In the genomic region with DNA sequence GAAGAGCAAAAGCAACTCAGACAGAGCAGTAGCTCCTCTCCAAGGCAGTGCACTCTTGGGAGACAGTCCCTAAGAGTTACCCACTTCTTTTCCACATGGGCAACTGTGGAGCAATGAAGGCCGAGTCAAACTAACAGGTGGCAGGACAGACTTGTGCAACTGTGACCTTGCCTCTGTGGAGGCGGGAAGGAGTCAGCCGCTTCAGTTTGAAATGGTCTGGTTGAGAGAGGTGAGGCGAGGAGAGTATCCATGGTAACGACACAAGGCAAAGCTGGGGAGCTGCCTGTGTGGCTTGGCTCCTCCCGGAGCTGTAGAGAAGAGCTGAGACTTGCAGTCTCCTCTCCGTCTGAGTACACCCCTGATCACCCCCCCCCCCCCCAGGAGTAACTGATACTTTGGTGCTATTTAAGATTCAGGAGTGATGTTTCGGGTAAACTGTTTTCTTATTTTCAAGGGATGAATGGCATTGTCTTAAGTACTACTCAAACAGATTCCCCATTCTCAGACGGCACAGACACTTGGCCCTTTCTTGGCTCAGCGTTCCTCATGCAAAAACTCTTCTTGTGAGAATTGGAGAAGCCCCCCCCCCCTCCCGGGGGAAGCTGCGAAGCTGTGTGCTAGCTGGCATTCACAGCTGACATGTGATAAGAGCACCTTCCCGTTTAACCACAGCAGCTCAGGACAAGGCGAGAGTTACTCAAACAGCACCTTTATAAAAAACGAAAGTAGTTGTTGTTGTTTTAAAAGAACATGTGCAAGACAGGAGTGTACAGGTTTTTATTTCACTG, we compare ENCODE assay signal across 10 mouse cellular contexts. TPM values are rescaled to one million over a fixed set of nuclear protein-coding genes. Genes with fewer than 3 reads are reported as not detected.
A peak's percentile ranks its signal among the peaks of the same experiment; 100 is the strongest.
DNase-seq lines count a peak whose midpoint lies in the region; ATAC-seq and TF ChIP-seq lines count a peak whose summit lies in the region.
"Had no signal": no experiment of that assay in that cellular context is flagged by ENCODE, and none has a peak within 500 bp of the region (broad histone marks: within the 10 kb centered on the region; RNA-seq: fewer than 3 reads in every experiment).

No protein-coding gene starts in this region.

- no peak for TF ChIP-seq POLR2A in thymus, adult 2 months (IDR thresholded peaks at IDR 0.05; ENCODE audit: control insufficient read depth, extremely low read depth, insufficient read depth, low read length, poor library complexity)

- no peaks in the 10 kb centered on the region for H3K27me3 ChIP-seq in liver, postnatal 0 days (ENCODE audit: insufficient read depth, low read length)
- peaks cover 12% of the 10 kb centered on the region; the same call in 1 of the 2 replicates for H3K27me3 ChIP-seq in liver, embryonic 12.5 days (replicated peaks)
- H3K27me3 ChIP-seq in forebrain, embryonic 13.5 days, result no peaks in the 10 kb centered on the region
- peaks cover 10% of the 10 kb centered on the region for H3K27me3 ChIP-seq in midbrain, embryonic 10.5 days (ENCODE audit: low read depth, poor library complexity, severe bottlenecking)
- H3K27me3 ChIP-seq in thymus, adult 2 months (ENCODE audit: control insufficient read depth, insufficient read depth, low read length), result no peaks in the 10 kb centered on the region
- H3K27me3 ChIP-seq: limb, embryonic 15.5 days; stomach, embryonic 15.5 days had no signal

- peak; percentile 19; the same call in 1 of the 2 replicates for ATAC-seq in liver, postnatal 0 days
- ATAC-seq in liver, embryonic 12.5 days, result no peak
- peak; percentile 57 for ATAC-seq in common myeloid progenitor, adult 5-6 weeks (replicated peaks; ENCODE audit: low read depth, poor library complexity, severe bottlenecking)
- ATAC-seq in forebrain, embryonic 13.5 days, result peak; percentile 74; the same call in 1 of the 2 replicates
- no peak for ATAC-seq in inflammation-experienced regulatory T-cells, adult 6 months

- no peak for TF ChIP-seq CTCF in liver, postnatal 0 days (IDR thresholded peaks at IDR 0.05; ENCODE audit: low read depth)
- no peak for TF ChIP-seq CTCF in thymus, adult 2 months (IDR thresholded peaks at IDR 0.05; ENCODE audit: borderline replicate concordance, control insufficient read depth, extremely low read depth, insufficient read depth, low read length, poor library complexity)

- H3K36me3 ChIP-seq in liver, postnatal 0 days (replicated peaks; ENCODE audit: insufficient read depth, low read length), result no peaks in the 10 kb centered on the region
- no peaks in the 10 kb centered on the region for H3K36me3 ChIP-seq in liver, embryonic 12.5 days
- H3K36me3 ChIP-seq in forebrain, embryonic 13.5 days (ENCODE audit: poor library complexity, severe bottlenecking), result no peaks in the 10 kb centered on the region
- H3K36me3 ChIP-seq in midbrain, embryonic 10.5 days, result no peaks in the 10 kb centered on the region
- H3K36me3 ChIP-seq in thymus, adult 2 months (ENCODE audit: control insufficient read depth, insufficient read depth, low read length), result no peaks in the 10 kb centered on the region
- H3K36me3 ChIP-seq: limb, embryonic 15.5 days; stomach, embryonic 15.5 days had no signal

- no peak overlapping the region for H3K4me3 ChIP-seq in liver, postnatal 0 days (ENCODE audit: low read depth, low read length)
- no peak overlapping the region for H3K4me3 ChIP-seq in liver, embryonic 12.5 days
- no peak overlapping the region for H3K4me3 ChIP-seq in forebrain, embryonic 13.5 days
- H3K4me3 ChIP-seq in midbrain, embryonic 10.5 days, result peak overlapping the region; percentile 23; the same call in 1 of the 2 replicates
- no peak overlapping the region for H3K4me3 ChIP-seq in thymus, adult 2 months (ENCODE audit: control insufficient read depth, insufficient read depth, low read length)
- H3K4me3 ChIP-seq: limb, embryonic 15.5 days; stomach, embryonic 15.5 days had no signal

- no peak overlapping the region for H3K27ac ChIP-seq in liver, postnatal 0 days (ENCODE audit: low read depth)
- H3K27ac ChIP-seq in liver, embryonic 12.5 days, result no peak overlapping the region
- no peak overlapping the region for H3K27ac ChIP-seq in forebrain, embryonic 13.5 days
- peak overlapping the region; percentile 57 for H3K27ac ChIP-seq in midbrain, embryonic 10.5 days (replicated peaks)
- H3K27ac ChIP-seq in thymus, adult 2 months (ENCODE audit: control insufficient read depth, insufficient read depth, low read length), result no peak overlapping the region
- H3K27ac ChIP-seq: limb, embryonic 15.5 days; stomach, embryonic 15.5 days had no signal

- WGBS in liver, postnatal 0 days (ENCODE audit: insufficient replicate concordance), result 9% methylated on average over 15 of the region's 15 CpGs
- 10% methylated on average over 15 of the region's 15 CpGs for WGBS in liver, embryonic 12.5 days (ENCODE audit: insufficient replicate concordance)
- 8% methylated on average over 15 of the region's 15 CpGs for WGBS in forebrain, embryonic 13.5 days
- 16% methylated on average over 15 of the region's 15 CpGs for WGBS in midbrain, embryonic 10.5 days
- 6% methylated on average over 15 of the region's 15 CpGs for WGBS in thymus, adult 2 months

- H3K9me3 ChIP-seq in liver, postnatal 0 days (ENCODE audit: low read length), result no peaks in the 10 kb centered on the region
- H3K9me3 ChIP-seq in liver, embryonic 12.5 days (replicated peaks), result no peaks in the 10 kb centered on the region
- H3K9me3 ChIP-seq in forebrain, embryonic 13.5 days (replicated peaks), result no peaks in the 10 kb centered on the region
- no peaks in the 10 kb centered on the region for H3K9me3 ChIP-seq in midbrain, embryonic 10.5 days (replicated peaks)
- H3K9me3 ChIP-seq: limb, embryonic 15.5 days; stomach, embryonic 15.5 days had no signal

- no peak overlapping the region for H3K4me2 ChIP-seq in liver, postnatal 0 days (ENCODE audit: low read depth, low read length)
- H3K4me2 ChIP-seq in liver, embryonic 12.5 days, result no peak overlapping the region
- H3K4me2 ChIP-seq in forebrain, embryonic 13.5 days, result peak overlapping the region; percentile 12; the same call in 1 of the 2 replicates
- H3K4me2 ChIP-seq: limb, embryonic 15.5 days; stomach, embryonic 15.5 days had no signal

- no peak for TF ChIP-seq EP300 in liver, postnatal 0 days (IDR thresholded peaks at IDR 0.05; ENCODE audit: low read depth)

- no peak overlapping the region for H3K9ac ChIP-seq in liver, postnatal 0 days (replicated peaks)
- no peak overlapping the region for H3K9ac ChIP-seq in liver, embryonic 12.5 days
- H3K9ac ChIP-seq in forebrain, embryonic 13.5 days, result no peak overlapping the region
- H3K9ac ChIP-seq: limb, embryonic 15.5 days; stomach, embryonic 15.5 days had no signal

- no peaks in the 10 kb centered on the region; the same call in 1 of the 2 replicates for H3K4me1 ChIP-seq in liver, postnatal 0 days (ENCODE audit: insufficient read depth)
- 0 out of 2 replicates have a peak, but pooled peaks cover 6% of the 10 kb centered on the region for H3K4me1 ChIP-seq in liver, embryonic 12.5 days
- peaks cover 12% of the 10 kb centered on the region for H3K4me1 ChIP-seq in forebrain, embryonic 13.5 days
- H3K4me1 ChIP-seq in midbrain, embryonic 10.5 days, result peaks cover 22% of the 10 kb centered on the region
- peaks cover 10% of the 10 kb centered on the region for H3K4me1 ChIP-seq in thymus, adult 2 months (replicated peaks; ENCODE audit: control insufficient read depth, insufficient read depth, low read length)
- H3K4me1 ChIP-seq: limb, embryonic 15.5 days; stomach, embryonic 15.5 days had no signal

- no peak for DNase-seq in liver, postnatal 0 days
- DNase-seq in midbrain, embryonic 10.5 days (ENCODE audit: low spot score), result peak; percentile 53
- no peak for DNase-seq in thymus, adult 2 months
- no peak for DNase-seq in urinary bladder, postnatal 36 days (ENCODE audit: low spot score in 2 of 2)

RNA-seq across cellular contexts. Expression of gene Chst1, which starts 54.9 kb away (rescaled TPM):
- polyA plus RNA-seq in liver, postnatal 0 days (2015; fragmentation: Nextera tagmentation; extraction: Ambion mirVana), result 0.05 and 0.06 TPM in 2 replicates
- polyA plus RNA-seq in liver, embryonic 12.5 days (2016; fragmentation: Nextera tagmentation; extraction: Ambion mirVana), result 0.56 and 0.59 TPM in 2 replicates
- 0.64 and 1.7 TPM in 2 replicates for total RNA-seq in common myeloid progenitor, adult 5-6 weeks (2017)
- 13.9 and 18.9 TPM in 2 replicates for polyA plus RNA-seq in forebrain, embryonic 13.5 days (2015; fragmentation: Nextera tagmentation; extraction: Ambion mirVana)
- 5.1 and 5.7 TPM in 2 replicates for polyA plus RNA-seq in midbrain, embryonic 10.5 days (2016; fragmentation: Nextera tagmentation; extraction: Ambion mirVana)
- not detected for polyA plus RNA-seq in inflammation-experienced regulatory T-cells, adult 6 months (2017; shearing (Covaris generic))
- 7.4 and 8.1 TPM in 2 replicates for polyA plus RNA-seq in thymus, adult 2 months (2012; rRNA removed)

Comparison
In these comparisons a context has a peak if more than half of its experiments do, and no peak if none do; other contexts are left out.
1. ATAC-seq: peak in liver, postnatal 0 days (single experiment), common myeloid progenitor, adult 5-6 weeks (single experiment) and forebrain, embryonic 13.5 days (single experiment); none in liver, embryonic 12.5 days (single experiment) and inflammation-experienced regulatory T-cells, adult 6 months (single experiment).